Mouse (Mus musculus) spleen, adult 2 months (tissue): ENCODE measurements around the gene Anks1.

Experiments used
- CTCF ChIP-seq: fragments of 200-500 bp; IDR thresholded peaks from 2 replicates; pipeline ENCODE4 v1.5.1; 2011; ENCODE audit warnings: mild to moderate bottlenecking, inconsistent platforms; ENCODE audit not compliant: insufficient read depth, insufficient read length, insufficient replicate concordance; ENCODE audit errors: extremely low read depth
- POLR2A ChIP-seq: fragments of 200-500 bp; IDR thresholded peaks from 2 replicates; pipeline ENCODE4 v1.6.1; 2011; ENCODE audit warnings: low read depth, low read length, inconsistent platforms

DNA sequence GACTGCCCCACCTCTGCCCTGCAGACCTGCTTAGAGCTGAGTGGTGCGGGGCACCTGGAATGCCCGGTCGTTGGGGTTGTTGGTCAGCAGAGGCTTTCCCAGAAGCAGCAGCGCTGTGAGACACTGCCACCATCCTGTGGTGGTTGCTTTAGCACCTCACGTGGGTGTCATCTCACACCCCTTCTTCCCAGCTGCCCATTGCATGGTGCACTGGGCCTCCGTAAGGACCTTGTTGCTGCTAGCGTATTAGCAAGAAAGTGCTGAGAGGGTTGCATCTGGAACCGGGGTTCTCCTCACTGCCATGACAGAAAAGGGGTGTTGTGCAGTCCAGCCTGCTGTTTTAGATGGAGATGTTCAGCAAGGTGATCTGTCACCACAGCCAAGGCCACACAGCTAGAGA is 97.1 kb downstream of the Anks1 start:
- TF ChIP-seq CTCF (no peak), POLR2A (no peak)
